Mouse (Mus musculus) cerebellum, postnatal 14 days (tissue): ENCODE data around the gene Os9.
"Not testable (repeated sequence)": the region's sequence is repeated elsewhere in the genome, so short reads cannot be mapped to it uniquely, and the experiment has no call there.

Experiments
- DNase-seq, 2 experiments: peaks; one replicate each; pipeline ENCODE4 v3.0.0; 2021; ENCODE audit warnings: mixed read lengths in 2 of 2

The Os9 gene

DNA sequence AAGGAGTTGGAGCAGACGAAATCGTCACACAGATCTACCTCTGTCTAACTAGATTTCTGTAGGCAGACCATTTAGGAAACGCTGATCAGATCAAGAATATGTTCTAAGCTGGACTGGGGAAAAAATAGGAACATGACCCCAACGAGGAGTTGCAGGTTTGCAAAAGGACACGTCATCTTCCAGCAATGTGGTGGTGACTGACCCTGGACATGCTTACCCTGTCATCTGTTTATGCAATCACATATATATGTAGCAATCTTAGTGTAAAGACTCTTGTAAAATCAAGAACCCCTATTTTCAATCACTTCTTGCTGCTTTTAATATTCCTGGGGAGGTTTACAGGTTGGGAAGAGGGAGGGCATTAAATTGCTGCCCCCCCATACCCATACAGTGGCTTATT is 58.4 kb downstream of the Os9 start:
- DNase-seq: peak in 1 of 2 experiments; percentile 33

DNA sequence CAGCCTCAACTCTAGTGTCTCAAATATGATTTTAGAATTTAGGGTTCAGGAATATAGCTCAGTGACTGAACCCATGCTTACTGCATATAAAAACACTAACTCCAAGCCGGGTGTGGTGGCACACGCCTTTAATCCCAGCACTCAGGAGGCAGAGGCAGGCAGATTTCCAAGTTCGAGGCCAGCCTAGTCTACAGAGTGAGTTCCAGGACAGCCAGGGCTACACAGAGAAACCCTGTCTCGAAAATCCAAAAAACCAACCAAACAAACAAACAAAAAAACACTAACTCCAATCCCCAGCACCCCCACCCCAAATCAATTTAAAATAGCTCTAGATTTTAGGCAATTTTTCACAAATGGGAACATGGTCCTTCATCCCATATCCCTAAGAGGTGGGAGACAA is 58.8 kb downstream of the Os9 start:
- DNase-seq: not testable (repeated sequence)

DNA sequence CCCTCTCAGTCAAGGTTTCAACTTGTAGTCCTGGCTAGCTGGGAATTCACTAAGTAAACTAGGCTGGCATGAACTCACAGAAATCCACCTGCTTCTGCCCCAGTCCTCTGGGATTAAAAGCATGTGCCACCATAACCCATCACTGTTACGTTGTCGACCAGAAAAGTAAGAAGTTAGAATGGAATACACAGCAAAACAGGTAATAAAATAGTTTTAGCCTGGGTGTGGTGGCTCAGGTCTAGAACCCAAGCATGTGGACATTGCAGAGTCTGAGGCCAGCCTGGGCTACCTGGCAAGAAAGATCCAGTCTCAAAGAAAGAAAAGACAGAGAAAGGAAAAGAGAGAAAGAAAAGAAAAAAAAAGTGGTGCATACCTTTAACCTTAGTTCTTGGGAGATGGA is 59.4 kb downstream of the Os9 start:
- DNase-seq: no peak

DNA sequence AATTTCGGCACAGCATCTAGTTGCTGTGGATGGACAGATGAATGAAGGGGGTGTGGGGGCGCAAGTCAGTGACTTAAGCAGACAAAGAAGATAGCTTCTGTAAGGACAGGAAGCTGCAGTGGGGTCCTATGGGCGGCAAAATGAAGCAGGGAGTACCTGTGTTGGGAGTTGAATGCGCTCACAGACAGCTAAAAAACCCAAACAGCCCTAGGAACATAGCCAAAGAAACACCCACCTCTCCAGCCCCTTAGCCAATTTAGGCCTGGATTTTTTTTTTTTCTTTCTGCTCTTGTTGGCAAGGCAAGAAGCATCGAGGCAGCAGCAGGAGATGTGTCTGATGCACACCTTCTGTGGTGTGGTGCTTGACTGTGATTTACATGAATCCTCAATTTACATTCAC is 59.8 kb downstream of the Os9 start:
- peak in 1 of 2 experiments; percentile 36 for DNase-seq

DNA sequence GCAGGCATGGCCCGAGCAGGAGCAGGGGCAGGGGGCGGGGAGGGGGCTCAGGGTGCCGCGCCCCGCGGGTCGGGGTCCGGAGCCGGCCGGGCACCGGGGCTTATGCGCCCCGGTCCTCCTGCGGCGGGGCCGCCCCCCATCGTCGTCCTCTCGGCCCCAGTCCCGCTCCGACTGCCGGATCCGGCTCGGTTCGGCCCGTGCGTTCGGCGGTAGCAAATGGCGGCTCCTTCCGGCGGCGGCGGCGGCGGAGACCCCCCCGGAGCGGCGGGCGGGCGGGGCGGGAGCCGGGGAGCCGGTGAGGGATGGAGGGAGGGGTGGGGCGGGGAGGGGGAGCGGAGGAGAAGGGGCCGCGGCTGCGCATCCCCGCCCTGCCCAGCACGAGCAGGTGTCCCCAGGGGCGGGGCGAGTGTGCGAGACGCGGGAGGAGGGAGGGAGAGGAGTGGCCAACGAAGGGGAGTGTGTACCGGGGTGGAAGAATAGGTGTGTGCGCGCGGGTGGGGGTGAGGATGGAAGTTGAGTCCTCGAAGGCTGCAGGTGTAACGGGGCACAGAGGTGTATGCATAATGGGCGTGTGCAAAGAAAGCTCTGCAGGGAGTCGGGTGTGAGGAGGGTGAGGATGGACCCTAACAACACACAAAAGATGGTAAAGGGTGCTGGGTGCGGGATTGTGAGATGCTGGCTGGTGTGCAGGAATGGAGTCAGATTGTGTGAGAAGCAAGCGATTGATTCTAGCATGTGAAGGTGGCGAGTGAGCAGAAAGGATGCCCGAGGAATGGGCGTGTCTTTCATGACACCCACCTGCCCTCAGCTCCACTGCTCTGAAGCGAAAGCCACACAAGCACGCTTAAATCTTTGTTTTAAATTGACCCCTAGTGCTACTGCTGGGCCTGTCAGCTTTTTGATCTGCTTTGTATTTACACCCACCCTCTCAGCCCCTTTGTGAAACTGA is 60.7 kb downstream of the Os9 start, which contains the start of gene March9:
Gene March9, minus strand, starts transcription at position 217 of the 949 bp plus-strand sequence.
- peak; percentile 91 to 92 for DNase-seq

DNA sequence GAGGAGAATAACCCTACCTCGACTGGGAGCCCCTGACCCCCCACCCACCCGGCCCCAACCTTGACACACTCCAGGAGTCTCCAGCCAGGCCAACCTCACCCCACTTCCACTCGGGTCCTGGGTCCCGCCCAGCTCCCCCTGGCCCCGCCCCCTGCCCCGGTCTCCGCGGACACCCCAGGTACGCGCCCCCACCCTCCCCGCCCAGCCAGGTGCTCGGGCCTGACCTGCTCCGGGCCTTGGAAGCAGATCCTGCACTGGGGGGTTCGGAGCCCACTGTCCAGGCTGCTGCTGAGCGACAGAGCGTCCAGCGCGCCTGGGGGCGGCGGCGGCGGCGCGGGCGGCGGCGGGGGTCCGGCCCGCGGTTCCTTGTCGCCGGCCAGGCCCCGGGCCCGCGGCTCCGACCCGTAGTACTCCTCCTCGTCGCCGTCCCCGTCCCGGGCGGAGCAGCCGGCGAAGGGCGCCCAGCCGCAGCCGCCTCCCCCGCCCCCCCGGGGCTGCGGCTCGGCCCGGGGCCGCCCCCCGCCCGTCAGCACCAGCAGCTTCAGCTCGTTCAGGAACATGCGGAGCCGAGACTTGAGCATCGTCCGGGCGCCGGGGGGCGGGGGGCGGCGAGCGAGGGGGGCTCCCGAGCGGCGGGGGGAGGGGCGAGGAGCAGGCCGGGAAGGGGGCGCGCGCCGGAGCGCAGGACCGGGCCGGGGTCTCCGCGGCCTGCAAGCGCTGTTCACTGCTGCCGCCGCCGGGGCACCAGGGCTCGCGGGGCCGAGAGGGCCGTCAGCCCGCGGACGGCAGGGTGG is 61.6 kb downstream of the Os9 start:
- peak; percentile 52 to 66 for DNase-seq

DNA sequence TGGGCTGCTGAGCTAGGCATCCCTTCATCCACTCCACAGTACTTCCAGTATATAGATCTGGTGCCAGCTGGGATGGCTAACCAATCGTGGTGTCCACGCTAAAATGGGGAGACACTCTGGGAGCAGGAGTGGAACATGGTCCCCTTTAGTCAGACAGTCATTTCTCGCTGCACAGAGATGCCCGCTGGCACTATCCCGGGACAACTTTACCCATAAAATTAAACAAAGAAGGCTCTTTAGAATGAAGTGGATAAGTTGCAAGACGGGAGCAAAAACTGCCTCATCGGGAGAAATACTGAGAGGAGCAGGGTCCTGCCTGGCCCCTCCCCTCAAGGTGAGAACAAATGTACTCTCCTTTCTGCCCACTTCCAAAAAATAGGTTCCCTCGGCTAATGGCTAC is 62.2 kb downstream of the Os9 start:
- peak in 1 of 2 experiments; percentile 33 for DNase-seq

DNA sequence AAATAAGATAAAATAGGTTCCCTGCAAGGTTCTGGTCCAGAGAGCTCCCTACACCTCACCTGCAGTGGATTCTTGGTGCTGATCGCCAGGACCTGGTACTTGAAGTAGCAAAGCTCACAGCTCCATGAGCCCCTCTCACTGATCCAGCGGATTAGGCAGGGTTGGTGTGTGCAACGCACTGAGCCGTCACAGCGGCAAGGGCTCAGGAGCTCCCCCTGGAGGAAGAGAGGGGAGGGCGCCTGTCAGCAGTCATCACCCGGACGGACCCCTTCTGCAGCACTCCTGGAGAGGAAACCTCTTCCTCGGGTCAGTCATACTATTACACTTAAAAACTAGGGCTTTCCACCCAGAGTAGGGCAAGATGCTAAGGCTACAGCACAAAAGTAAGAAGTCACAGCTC is 62.8 kb downstream of the Os9 start:
- peak; percentile 89 to 90 for DNase-seq

DNA sequence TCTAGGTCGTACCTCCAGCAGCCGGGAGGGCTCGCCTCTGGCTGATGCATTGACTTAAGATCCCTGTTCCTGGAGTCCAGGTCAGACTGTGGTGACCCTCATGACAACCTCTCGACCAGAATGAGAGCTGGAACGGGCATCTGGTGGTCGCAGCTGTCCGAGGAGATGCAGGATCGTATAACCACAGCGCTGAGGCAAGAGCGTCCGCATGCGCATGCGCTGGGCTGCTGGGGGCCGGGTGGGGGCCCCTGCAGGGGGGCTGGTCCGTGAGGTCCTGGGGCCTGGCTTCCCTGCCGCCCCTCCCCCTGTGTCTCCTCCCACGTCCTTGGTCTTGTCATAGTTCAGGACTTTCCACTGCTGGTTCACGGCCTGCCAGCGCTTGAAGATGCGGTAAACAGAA is 64.4 kb downstream of the Os9 start:
- DNase-seq: no peak

DNA sequence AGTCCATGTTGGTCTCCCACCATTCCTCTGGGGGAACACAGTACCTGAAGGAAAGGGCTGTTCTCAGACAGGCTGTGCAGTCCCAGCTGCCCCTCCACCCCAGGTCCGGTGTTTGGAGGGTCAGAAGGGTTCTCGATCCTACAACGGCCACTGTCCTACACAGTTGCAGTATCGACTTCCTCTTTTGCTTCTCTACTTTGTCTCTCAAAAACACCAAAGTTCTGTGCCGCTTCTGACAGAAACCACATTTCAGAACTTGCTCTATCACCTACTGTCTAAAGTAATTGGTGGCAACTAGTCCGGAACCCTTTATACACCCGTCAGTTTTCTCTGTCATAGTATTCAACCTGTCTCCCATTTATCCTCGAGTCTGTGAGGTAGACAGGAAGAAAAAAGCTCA is 65.5 kb downstream of the Os9 start:
- no peak for DNase-seq

DNA sequence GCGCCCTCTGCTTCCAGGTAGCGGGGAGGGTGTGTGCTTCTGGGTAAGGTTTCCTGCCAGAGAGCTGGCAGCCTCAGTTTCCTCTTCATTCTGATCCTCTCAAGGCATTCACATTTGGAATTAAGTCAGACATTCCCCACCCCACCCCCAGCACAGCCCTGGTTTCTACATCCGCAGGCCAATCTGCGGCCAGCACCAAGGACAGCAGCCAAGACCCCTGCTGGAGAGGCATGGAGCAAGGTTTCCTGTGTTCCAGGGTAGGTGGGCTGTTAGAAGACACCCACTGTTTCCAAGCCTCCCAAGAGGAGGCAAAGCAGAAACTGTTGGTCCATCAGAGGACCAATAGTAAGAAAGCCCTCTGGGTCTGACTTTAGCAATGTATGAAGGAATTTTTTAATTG is 66.3 kb downstream of the Os9 start:
- peak; percentile 55 to 58 for DNase-seq

DNA sequence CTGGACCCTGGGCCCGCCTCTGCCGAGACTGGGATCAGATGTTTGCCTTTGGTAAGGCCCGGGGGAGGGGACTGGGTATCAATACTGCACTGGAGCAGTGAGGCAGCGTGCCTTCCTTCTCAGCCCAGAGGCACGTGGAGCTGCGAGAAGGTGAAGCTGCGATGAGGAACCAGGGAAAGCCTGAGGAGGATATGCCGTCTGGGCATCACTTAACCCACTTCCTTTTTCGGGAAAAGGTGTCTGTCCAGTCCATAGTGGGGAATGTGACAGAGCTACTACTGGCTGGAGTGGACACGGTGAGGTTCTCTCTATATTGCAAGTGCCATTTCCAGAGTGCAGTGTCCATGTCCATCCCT is 70.8 kb downstream of the Os9 start:
- DNase-seq: no peak

DNA sequence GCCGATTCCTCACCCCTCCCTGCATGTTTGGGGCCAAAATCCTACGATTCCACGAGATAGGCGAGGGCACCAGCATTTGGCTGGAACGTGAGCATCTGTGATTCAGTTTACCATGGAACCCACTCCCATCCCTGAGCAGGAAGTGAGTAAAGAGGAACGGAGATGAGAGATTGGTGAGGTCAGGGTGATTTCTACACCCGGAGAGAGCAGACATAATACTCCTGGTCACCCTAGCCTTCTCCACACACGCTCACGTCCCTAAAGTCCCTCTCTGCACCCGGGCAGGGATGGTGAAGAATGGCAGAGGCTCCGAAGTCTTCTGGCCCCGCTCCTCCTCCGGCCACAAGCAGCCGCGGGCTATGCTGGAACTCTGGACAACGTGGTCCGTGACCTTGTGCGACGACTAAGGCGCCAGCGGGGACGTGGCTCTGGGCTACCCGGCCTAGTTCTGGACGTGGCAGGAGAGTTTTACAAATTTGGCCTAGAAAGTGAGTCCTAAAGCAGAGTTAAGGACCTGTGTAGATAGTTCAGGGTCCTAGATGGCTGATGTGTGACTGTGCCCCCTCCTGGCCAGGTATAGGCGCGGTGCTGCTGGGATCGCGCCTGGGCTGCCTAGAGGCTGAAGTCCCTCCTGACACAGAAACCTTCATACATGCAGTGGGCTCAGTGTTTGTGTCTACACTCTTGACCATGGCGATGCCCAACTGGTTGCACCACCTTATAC is 71.4 kb downstream of the Os9 start:
- no peak for DNase-seq

DNA sequence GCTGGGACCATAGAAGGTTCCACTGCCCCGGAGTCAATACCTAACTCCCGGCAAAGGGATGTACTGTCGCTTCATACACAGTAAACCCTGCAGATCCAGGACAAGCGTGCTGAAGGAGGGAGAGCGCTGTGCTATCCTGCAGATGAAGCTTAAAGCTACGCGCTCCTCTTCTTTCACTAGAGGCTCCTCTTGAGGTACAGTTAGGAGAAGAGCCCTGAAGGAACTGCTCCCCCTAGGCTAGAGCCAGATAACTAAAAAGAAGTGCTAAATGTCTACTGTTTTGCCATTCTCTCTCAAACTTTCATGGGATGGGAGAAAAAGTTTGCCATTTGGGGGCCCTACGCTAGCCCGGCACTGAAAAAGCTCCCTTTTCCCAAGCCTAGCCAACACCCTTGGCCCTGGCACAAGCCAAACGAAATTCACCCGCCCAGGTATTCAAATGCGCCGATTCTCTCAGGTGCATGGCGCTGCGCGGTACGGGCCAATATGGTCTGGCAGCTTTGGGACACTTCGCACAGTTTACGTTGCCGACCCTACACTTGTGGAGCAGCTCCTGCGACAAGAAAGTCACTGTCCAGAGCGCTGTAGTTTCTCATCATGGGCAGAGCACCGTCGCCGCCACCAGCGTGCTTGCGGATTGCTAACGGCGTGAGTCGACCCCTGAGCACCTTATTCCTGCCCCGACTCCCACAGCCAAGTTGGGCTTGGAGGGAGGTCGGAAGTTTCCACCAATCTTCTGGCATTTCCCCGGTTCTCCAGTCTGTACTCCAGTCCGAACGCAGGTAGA is 72.1 kb downstream of the Os9 start:
- no peak for DNase-seq

DNA sequence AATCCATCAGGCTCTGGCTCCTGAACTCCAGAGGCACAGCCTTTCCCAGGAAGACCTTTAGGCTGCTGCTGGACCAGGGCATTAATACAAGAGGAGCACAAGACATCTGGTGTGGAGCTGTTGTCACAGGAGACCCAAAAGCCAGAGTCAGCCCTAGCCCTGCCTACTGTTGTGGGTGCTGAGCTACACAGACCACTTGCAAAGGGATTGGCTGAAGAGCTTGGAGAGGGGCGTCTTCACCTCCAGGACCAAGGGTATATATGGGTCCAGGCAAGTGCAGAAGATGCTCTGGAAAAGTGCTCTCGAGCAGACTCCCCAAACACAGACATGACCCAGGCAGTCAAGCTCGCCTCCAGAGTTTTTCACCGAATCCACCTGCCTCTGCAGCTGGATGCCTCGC is 73.0 kb downstream of the Os9 start, which contains the start of gene Cyp27b1:
Gene Cyp27b1, plus strand, starts transcription at position 297 of the 400 bp plus-strand sequence.
- DNase-seq: no peak
